Mouse (Mus musculus) liver, embryonic 14.5 days (tissue): ENCODE results near the gene Socs3. TPM values are rescaled to one million over a fixed set of nuclear protein-coding genes. Genes with fewer than 3 reads are reported as not detected.
A peak's percentile ranks its signal among the peaks of the same experiment; 100 is the strongest.

Experiments used
- ATAC-seq: fragments of 200-750 bp; cut with Nextera tagmentation; 2 replicates; pipeline ENCODE4 v1.8.0; 2017; ENCODE audit warnings: moderate number of reproducible peaks, mild to moderate bottlenecking, moderate library complexity; ENCODE audit not compliant: insufficient read depth
- DNase-seq, 3 experiments: peaks; one replicate each; pipeline ENCODE4 v3.0.0-alpha.2; 2012 to 2013; ENCODE audit warnings: low read depth in 3 of 3, low spot score in 3 of 3
- H3K27ac ChIP-seq: fragments of 300-500 bp; sonication (generic); 2 replicates; pipeline ENCODE4 v1.5.1; 2014; ENCODE audit warnings: moderate library complexity, mild to moderate bottlenecking, control low read depth, inconsistent platforms
- H3K27me3 ChIP-seq: fragments of 300-500 bp; sonication (generic); 2 replicates; pipeline ENCODE4 v1.6.1; 2014; ENCODE audit warnings: mild to moderate bottlenecking, low read length, moderate library complexity; ENCODE audit not compliant: control insufficient read depth, insufficient read depth
- H3K36me3 ChIP-seq: fragments of 300-500 bp; sonication (generic); replicated peaks from 2 replicates; pipeline ENCODE4 v1.6.1; 2014; ENCODE audit warnings: low read depth; ENCODE audit not compliant: control insufficient read depth, insufficient read depth
- H3K4me1 ChIP-seq, 2 experiments: fragments of 200-500 bp in 1 of 2; fragments of 300-500 bp in 1 of 2; sonication (generic) in 1 of 2; replicated peaks; 2 replicates each; pipeline ENCODE4 v1.6.1; 2012 to 2014; ENCODE audit warnings: antibody characterized with exemption in 1 of 2, inconsistent platforms in 1 of 2, low read length in 1 of 2; ENCODE audit not compliant: control insufficient read depth in 2 of 2, insufficient read depth in 2 of 2
- H3K4me2 ChIP-seq: fragments of 300-500 bp; sonication (generic); 2 replicates; pipeline ENCODE4 v1.6.1; 2014; ENCODE audit warnings: low read depth, mild to moderate bottlenecking, control low read depth, moderate library complexity
- H3K4me3 ChIP-seq, 2 experiments: fragments of 200-500 bp in 1 of 2; fragments of 300-500 bp in 1 of 2; sonication (generic) in 1 of 2; 2 replicates each; pipeline ENCODE4 v1.5.1; 2012 to 2014; ENCODE audit warnings: low read depth in 2 of 2, low read length in 2 of 2, mild to moderate bottlenecking in 2 of 2, control low read depth in 1 of 2, inconsistent platforms in 1 of 2, moderate library complexity in 1 of 2; ENCODE audit not compliant: insufficient read depth in 1 of 2
- H3K9ac ChIP-seq: fragments of 300-500 bp; sonication (generic); replicated peaks from 2 replicates; pipeline ENCODE4 v1.6.1; 2014; ENCODE audit warnings: mild to moderate bottlenecking, control low read depth, moderate library complexity
- H3K9me3 ChIP-seq: fragments of 300-500 bp; sonication (generic); 2 replicates; pipeline ENCODE4 v1.6.1; 2016; ENCODE audit warnings: low read length, mixed read lengths; ENCODE audit not compliant: control insufficient read depth
- CTCF ChIP-seq: IDR thresholded peaks from 2 replicates; pipeline ENCODE4 v1.5.1; 2016; ENCODE audit warnings: antibody characterized with exemption, low read depth, control low read depth
- EP300 ChIP-seq: IDR thresholded peaks from 2 replicates; pipeline ENCODE4 v1.6.1; 2016; ENCODE audit warnings: antibody characterized with exemption, low read depth
- WGBS: fragments of 180-500 bp; shearing (Covaris S2); extraction: QIAGEN DNeasy Blood & Tissue Kit; methylation state at CpG from one replicate; pipeline ENCODE4 v1.1.7; 2014; ENCODE audit not compliant: insufficient replicate concordance; 5-methylcytosine and 5-hydroxymethylcytosine counted together
- polyA plus RNA-seq, 2 experiments: library from polyadenylated mRNA; depleted of rRNA in 1 of 2; stranded (reverse) in 1 of 2; unstranded in 1 of 2; fragments of >200 nt; fragmentation: Nextera tagmentation in 1 of 2; extraction: Ambion mirVana in 1 of 2; gene quantifications; 2 replicates each; pipeline versions ENCODE4 v1.2.1 to v1.2.3; 2012 to 2014

The Socs3 gene
- polyA plus RNA-seq, 2 experiments: 2.7 to 7.0 TPM

DNA sequence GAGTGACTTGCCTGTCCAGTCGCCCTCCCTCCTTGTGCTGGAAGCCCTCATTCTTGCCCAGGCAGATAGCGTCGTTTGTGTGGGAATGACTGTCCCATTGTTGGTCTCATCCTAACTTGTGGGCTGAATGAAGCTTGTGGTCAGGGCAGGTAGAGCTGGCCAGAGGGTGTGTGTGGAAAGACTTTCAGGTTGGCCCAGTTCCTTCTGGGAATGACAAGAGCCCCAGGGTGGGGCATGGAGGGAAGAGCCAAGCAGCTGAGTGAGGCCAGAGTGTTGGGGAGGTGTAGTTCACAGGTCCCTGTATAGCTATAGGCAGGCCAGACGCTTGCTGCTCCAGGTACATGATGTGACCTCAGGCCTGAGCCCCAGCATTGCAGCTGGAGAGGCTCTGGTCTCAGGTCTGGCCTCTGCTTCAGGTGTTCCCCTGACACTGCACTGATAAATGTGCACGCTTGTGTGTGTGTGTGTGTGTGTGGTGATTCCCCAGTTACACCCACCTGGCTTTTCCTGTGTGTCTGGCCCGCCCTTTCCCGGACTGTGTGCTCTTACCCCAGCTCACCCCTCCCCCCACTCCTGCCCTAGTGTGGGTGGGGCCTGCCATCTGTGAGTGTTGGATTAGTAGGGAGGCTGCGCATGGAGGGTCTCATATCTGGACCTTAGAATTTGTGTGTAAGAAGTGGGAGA lies 37.8 kb upstream of the Socs3 start:
- H3K4me3 ChIP-seq: no peak overlapping the region
- no peak for TF ChIP-seq CTCF
- TF ChIP-seq EP300: 0 out of 2 replicates have a peak, but pooled peaks have one; percentile 20
- peak overlapping the region; percentile 11; the same call in 1 of the 2 replicates for H3K4me2 ChIP-seq
- peaks cover 33% of the 10 kb centered on the region for H3K36me3 ChIP-seq
- ATAC-seq: peak; percentile 73
- peak overlapping the region; percentile 36 for H3K27ac ChIP-seq
- WGBS: 37% methylated on average over 8 of the region's 8 CpGs
- H3K27me3 ChIP-seq: no peaks in the 10 kb centered on the region
- no peaks in the 10 kb centered on the region for H3K9me3 ChIP-seq
- 0 out of 2 replicates have a peak overlapping the region, but pooled peaks have one; percentile 16 for H3K9ac ChIP-seq
- DNase-seq: peak in 2 of 3 experiments; percentile 44 to 65
- peaks cover 12 to 17% of the 10 kb centered on the region in 2 experiments for H3K4me1 ChIP-seq

DNA sequence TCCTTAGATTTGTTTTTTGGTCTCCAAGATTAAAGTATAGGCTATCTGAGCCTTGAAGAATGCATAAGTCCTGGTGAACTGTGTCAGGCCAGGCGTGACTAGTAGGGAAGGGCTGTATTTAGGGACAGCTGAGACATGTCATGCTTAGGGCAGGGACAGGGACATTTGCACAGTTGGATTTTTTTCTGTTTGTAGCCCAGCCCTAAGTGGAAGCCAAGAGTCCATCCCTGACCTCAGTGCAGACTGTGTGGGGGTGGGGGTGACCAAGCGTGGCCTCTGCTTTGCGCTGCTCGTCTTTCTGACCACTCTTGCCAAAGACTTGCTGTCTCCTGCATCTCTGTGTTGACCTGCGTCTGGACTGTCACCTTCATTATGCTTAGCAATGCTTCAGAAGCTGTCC lies 34.4 kb upstream of the Socs3 start:
- H3K4me3 ChIP-seq: no peak overlapping the region
- TF ChIP-seq EP300 (no peak), CTCF (no peak)
- H3K36me3 ChIP-seq: peaks cover 42% of the 10 kb centered on the region
- no peaks in the 10 kb centered on the region for H3K27me3 ChIP-seq
- 81% methylated on average over 5 of the region's 5 CpGs for WGBS
- H3K4me1 ChIP-seq: peaks cover 33 to 42% of the 10 kb centered on the region in 2 experiments
- H3K4me2 ChIP-seq: no peak overlapping the region
- no peak for ATAC-seq
- no peak overlapping the region for H3K9ac ChIP-seq
- DNase-seq: no peak
- no peaks in the 10 kb centered on the region for H3K9me3 ChIP-seq
- no peak overlapping the region for H3K27ac ChIP-seq

DNA sequence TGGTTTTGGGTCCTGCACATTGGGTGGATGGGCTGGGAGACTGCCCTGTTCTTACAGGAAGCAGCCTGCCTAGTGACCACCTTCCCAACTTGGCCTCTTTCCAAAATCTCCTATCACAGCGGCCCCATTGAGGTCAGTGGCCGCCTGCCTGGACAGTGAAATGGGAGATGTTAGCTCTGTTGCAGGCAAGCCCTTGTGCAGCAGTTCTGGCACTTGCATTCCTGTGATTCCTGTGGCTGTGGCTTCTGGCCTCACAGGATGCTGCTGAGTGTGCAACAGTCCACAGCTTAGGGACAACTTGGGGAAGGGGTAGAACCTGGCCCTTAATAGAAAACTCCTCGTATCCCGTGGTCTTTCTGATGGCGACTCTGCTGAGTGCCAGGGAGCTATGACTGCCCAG lies 33.9 kb upstream of the Socs3 start:
- no peaks in the 10 kb centered on the region for H3K27me3 ChIP-seq
- H3K27ac ChIP-seq: no peak overlapping the region
- no peak overlapping the region for H3K9ac ChIP-seq
- H3K4me3 ChIP-seq: no peak overlapping the region
- 65% methylated on average over 5 of the region's 5 CpGs for WGBS
- DNase-seq: no peak
- TF ChIP-seq CTCF (no peak), EP300 (no peak)
- no peaks in the 10 kb centered on the region for H3K9me3 ChIP-seq
- H3K36me3 ChIP-seq: peaks cover 42% of the 10 kb centered on the region
- H3K4me2 ChIP-seq: no peak overlapping the region
- H3K4me1 ChIP-seq: peaks cover 33 to 41% of the 10 kb centered on the region in 2 experiments
- no peak for ATAC-seq

DNA sequence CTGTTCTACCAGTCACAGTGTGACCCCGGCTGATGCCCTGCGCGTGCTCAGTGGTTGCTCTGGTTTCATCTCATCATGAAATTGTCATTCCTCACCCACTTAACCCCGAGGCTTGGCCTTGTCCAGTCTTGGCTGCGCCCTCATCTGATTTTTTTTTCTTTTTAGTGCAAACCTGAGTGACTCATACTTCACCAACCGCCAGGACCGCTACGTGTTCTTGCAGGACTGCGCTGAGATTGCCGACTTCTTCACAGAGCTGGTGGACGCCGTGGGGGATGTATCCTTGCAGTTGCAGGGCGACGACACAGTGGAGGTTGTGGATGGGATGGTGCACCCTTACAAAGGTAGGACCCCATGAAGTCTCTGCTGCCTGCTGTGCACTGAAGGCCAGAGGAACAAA lies 33.3 kb upstream of the Socs3 start:
- H3K4me3 ChIP-seq: no peak overlapping the region
- no peak overlapping the region for H3K4me2 ChIP-seq
- H3K36me3 ChIP-seq: peaks cover 42% of the 10 kb centered on the region
- no peak overlapping the region for H3K9ac ChIP-seq
- peaks cover 30 to 36% of the 10 kb centered on the region in 2 experiments for H3K4me1 ChIP-seq
- H3K9me3 ChIP-seq: no peaks in the 10 kb centered on the region
- H3K27ac ChIP-seq: no peak overlapping the region
- no peak for TF ChIP-seq CTCF
- no peak for TF ChIP-seq EP300
- WGBS: 90% methylated on average over 14 of the region's 14 CpGs
- DNase-seq: no peak
- no peaks in the 10 kb centered on the region for H3K27me3 ChIP-seq
- ATAC-seq: no peak

DNA sequence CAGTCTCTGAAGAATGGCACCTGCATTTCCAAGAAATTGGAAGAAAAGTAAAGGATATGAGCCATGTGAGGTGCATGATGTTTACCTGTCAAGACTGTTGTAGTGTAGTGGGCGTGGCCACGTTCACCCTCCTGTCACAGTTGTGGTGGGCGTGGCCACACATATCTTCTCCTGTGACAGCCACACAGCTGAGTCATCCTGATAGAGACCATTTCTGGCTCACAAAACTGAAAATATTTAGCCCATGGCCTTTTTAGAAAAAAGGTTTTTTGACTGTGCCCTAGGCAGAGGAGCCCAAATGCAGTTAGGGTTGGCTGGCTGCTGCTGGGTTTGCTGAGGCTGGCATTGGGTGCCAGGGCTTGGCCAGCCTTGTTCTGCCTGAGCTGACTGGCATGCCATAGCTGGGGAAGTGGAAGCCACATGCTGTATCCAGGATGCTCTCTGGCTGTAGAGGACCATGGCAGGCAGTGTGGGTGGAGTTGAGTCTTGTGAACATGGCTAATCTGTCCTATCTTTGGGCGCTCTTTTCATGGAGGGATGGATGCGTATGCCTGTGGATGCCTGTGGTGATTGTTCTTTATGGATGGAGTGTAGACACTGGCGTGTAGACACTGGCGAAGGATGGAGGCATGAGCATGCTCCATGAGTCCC lies 30.8 kb upstream of the Socs3 start:
- TF ChIP-seq EP300 (peak; percentile 65), CTCF (no peak)
- peaks cover 21 to 26% of the 10 kb centered on the region in 2 experiments for H3K4me1 ChIP-seq
- peak; percentile 91 to 92 (median 92) for DNase-seq
- WGBS: 49% methylated on average over 7 of the region's 7 CpGs
- ATAC-seq: peak; percentile 87
- no peaks in the 10 kb centered on the region for H3K27me3 ChIP-seq
- peak overlapping the region; percentile 94 for H3K27ac ChIP-seq
- H3K36me3 ChIP-seq: peaks cover 32% of the 10 kb centered on the region
- peak overlapping the region; percentile 51 for H3K9ac ChIP-seq
- peak overlapping the region; percentile 10 to 22; a peak in 2 of 4 replicates for H3K4me3 ChIP-seq
- H3K4me2 ChIP-seq: peak overlapping the region; percentile 57
- H3K9me3 ChIP-seq: no peaks in the 10 kb centered on the region
